Mouse (Mus musculus): ENCODE results near the gene Dmrtc2. TPM values are rescaled to one million over a fixed set of nuclear protein-coding genes. Genes with fewer than 3 reads are reported as not detected.
A peak's percentile ranks its signal among the peaks of the same experiment; 100 is the strongest.
"Not testable (repeated sequence)": the region's sequence is repeated elsewhere in the genome, so short reads cannot be mapped to it uniquely, and the experiment has no call there.

Gene Dmrtc2
- polyA plus RNA-seq (2015; fragmentation: Nextera tagmentation; extraction: Ambion mirVana), result not detected in 2 replicates

GRCm38 (mm10) chr7:24869532-24870165 is at the start of gene Dmrtc2, which contains the start of gene Lypd4:
Gene Dmrtc2, plus strand, starts transcription at chr7:24870057.
Gene Lypd4, minus strand, starts transcription at chr7:24869941.
- Histone ChIP-seq H3K36me3 (ENCODE audit: control insufficient read depth, insufficient read depth, low read length) (no peaks in the 10 kb centered on the region), H3K27ac (ENCODE audit: low read length) (no peak within 1 kb of the TSS), H3K27me3 (ENCODE audit: control insufficient read depth, insufficient read depth, low read length) (no peaks in the 10 kb centered on the region), H3K4me3 (replicated peaks; ENCODE audit: low read length) (no peak within 1 kb of the TSS), H3K4me2 (ENCODE audit: low read depth, low read length) (no peak within 1 kb of the TSS), H3K4me1 (ENCODE audit: control insufficient read depth, insufficient read depth, low read length) (no peaks in the 10 kb centered on the region), H3K9me3 (replicated peaks; ENCODE audit: control insufficient read depth, low read length) (no peaks in the 10 kb centered on the region; the same call in 1 of the 2 replicates), H3K9ac (ENCODE audit: low read length) (no peak within 1 kb of the TSS)
- 45% methylated on average over 41 of the region's 41 CpGs for WGBS
- 0 out of 2 replicates have a peak, but pooled peaks have one; percentile 3 for ATAC-seq (ENCODE audit: insufficient read depth, low FRiP score)

GRCm38 (mm10) chr7:24824452-24824851 is 45.4 kb upstream of the Dmrtc2 start:
- Histone ChIP-seq H3K36me3 (ENCODE audit: control insufficient read depth, insufficient read depth, low read length) (no peaks in the 10 kb centered on the region), H3K4me1 (ENCODE audit: control insufficient read depth, insufficient read depth, low read length) (no peaks in the 10 kb centered on the region), H3K27me3 (ENCODE audit: control insufficient read depth, insufficient read depth, low read length) (no peaks in the 10 kb centered on the region), H3K27ac (ENCODE audit: low read length) (no peak overlapping the region), H3K4me3 (replicated peaks; ENCODE audit: low read length) (no peak overlapping the region), H3K4me2 (ENCODE audit: low read depth, low read length) (no peak overlapping the region), H3K9me3 (replicated peaks; ENCODE audit: control insufficient read depth, low read length) (no peaks in the 10 kb centered on the region), H3K9ac (ENCODE audit: low read length) (no peak overlapping the region)
- WGBS, result 57% methylated on average over 7 of the region's 7 CpGs
- no peak for ATAC-seq (ENCODE audit: insufficient read depth, low FRiP score)

- 86% methylated on average over 4 of the region's 4 CpGs for WGBS
- no peak overlapping the region for H3K4me3 ChIP-seq (replicated peaks; ENCODE audit: low read length)
- H3K9ac ChIP-seq (ENCODE audit: low read length), result no peak overlapping the region
- no peaks in the 10 kb centered on the region for H3K9me3 ChIP-seq (replicated peaks; ENCODE audit: control insufficient read depth, low read length)
- no peak for ATAC-seq (ENCODE audit: insufficient read depth, low FRiP score)
- H3K4me1 ChIP-seq (ENCODE audit: control insufficient read depth, insufficient read depth, low read length), result no peaks in the 10 kb centered on the region
- H3K27me3 ChIP-seq (ENCODE audit: control insufficient read depth, insufficient read depth, low read length), result no peaks in the 10 kb centered on the region
- no peaks in the 10 kb centered on the region for H3K36me3 ChIP-seq (ENCODE audit: control insufficient read depth, insufficient read depth, low read length)
- H3K27ac ChIP-seq (ENCODE audit: low read length), result no peak overlapping the region
- H3K4me2 ChIP-seq (ENCODE audit: low read depth, low read length), result no peak overlapping the region
These were observed 42.7 kb upstream of the Dmrtc2 start for GRCm38 (mm10) chr7:24827181-24827580.

GRCm38 (mm10) chr7:24838732-24839409 is 31.0 kb upstream of the Dmrtc2 start:
- not testable (repeated sequence) for H3K9ac ChIP-seq (ENCODE audit: low read length); H3K4me3 ChIP-seq (replicated peaks; ENCODE audit: low read length); H3K4me1 ChIP-seq (ENCODE audit: control insufficient read depth, insufficient read depth, low read length); H3K4me2 ChIP-seq (ENCODE audit: low read depth, low read length); H3K27me3 ChIP-seq (ENCODE audit: control insufficient read depth, insufficient read depth, low read length); H3K36me3 ChIP-seq (ENCODE audit: control insufficient read depth, insufficient read depth, low read length); H3K27ac ChIP-seq (ENCODE audit: low read length); H3K9me3 ChIP-seq (replicated peaks; ENCODE audit: control insufficient read depth, low read length)
- WGBS, result 58% methylated on average over 12 of the region's 13 CpGs
- 0 out of 2 replicates have a peak, but pooled peaks have one; percentile 21 for ATAC-seq (ENCODE audit: insufficient read depth, low FRiP score)

- 81% methylated on average over 8 of the region's 8 CpGs for WGBS
- ATAC-seq (ENCODE audit: insufficient read depth, low FRiP score), result no peak
- Histone ChIP-seq H3K4me1 (ENCODE audit: control insufficient read depth, insufficient read depth, low read length) (no peaks in the 10 kb centered on the region), H3K9me3 (replicated peaks; ENCODE audit: control insufficient read depth, low read length) (no peaks in the 10 kb centered on the region), H3K27me3 (ENCODE audit: control insufficient read depth, insufficient read depth, low read length) (no peaks in the 10 kb centered on the region), H3K36me3 (ENCODE audit: control insufficient read depth, insufficient read depth, low read length) (no peaks in the 10 kb centered on the region), H3K4me2 (ENCODE audit: low read depth, low read length) (no peak overlapping the region), H3K27ac (ENCODE audit: low read length) (no peak overlapping the region), H3K4me3 (replicated peaks; ENCODE audit: low read length) (no peak overlapping the region), H3K9ac (ENCODE audit: low read length) (no peak overlapping the region)
These were observed 30.4 kb upstream of the Dmrtc2 start for GRCm38 (mm10) chr7:24839410-24839808.

- H3K9me3 ChIP-seq (replicated peaks; ENCODE audit: control insufficient read depth, low read length), result no peaks in the 10 kb centered on the region
- no peak overlapping the region for H3K4me2 ChIP-seq (ENCODE audit: low read depth, low read length)
- no peaks in the 10 kb centered on the region for H3K27me3 ChIP-seq (ENCODE audit: control insufficient read depth, insufficient read depth, low read length)
- ATAC-seq (ENCODE audit: insufficient read depth, low FRiP score), result no peak
- no peak overlapping the region for H3K4me3 ChIP-seq (replicated peaks; ENCODE audit: low read length)
- H3K36me3 ChIP-seq (ENCODE audit: control insufficient read depth, insufficient read depth, low read length), result no peaks in the 10 kb centered on the region
- H3K9ac ChIP-seq (ENCODE audit: low read length), result no peak overlapping the region
- WGBS, result 59% methylated on average over 3 of the region's 3 CpGs
- H3K27ac ChIP-seq (ENCODE audit: low read length), result no peak overlapping the region
- H3K4me1 ChIP-seq (ENCODE audit: control insufficient read depth, insufficient read depth, low read length), result no peaks in the 10 kb centered on the region
These were observed 29.5 kb upstream of the Dmrtc2 start for GRCm38 (mm10) chr7:24840331-24840730.

GRCm38 (mm10) chr7:24841009-24841408 is 28.8 kb upstream of the Dmrtc2 start:
- Histone ChIP-seq H3K27me3 (ENCODE audit: control insufficient read depth, insufficient read depth, low read length) (no peaks in the 10 kb centered on the region), H3K27ac (ENCODE audit: low read length) (no peak overlapping the region), H3K4me1 (ENCODE audit: control insufficient read depth, insufficient read depth, low read length) (no peaks in the 10 kb centered on the region), H3K9me3 (replicated peaks; ENCODE audit: control insufficient read depth, low read length) (no peaks in the 10 kb centered on the region), H3K9ac (ENCODE audit: low read length) (no peak overlapping the region), H3K36me3 (ENCODE audit: control insufficient read depth, insufficient read depth, low read length) (no peaks in the 10 kb centered on the region), H3K4me3 (replicated peaks; ENCODE audit: low read length) (no peak overlapping the region), H3K4me2 (ENCODE audit: low read depth, low read length) (no peak overlapping the region)
- no peak for ATAC-seq (ENCODE audit: insufficient read depth, low FRiP score)
- WGBS, result 80% methylated on average over 4 of the region's 4 CpGs

- H3K4me2 ChIP-seq (ENCODE audit: low read depth, low read length), result no peak overlapping the region
- H3K27me3 ChIP-seq (ENCODE audit: control insufficient read depth, insufficient read depth, low read length), result no peaks in the 10 kb centered on the region
- WGBS, result 35% methylated on average over 5 of the region's 5 CpGs
- no peaks in the 10 kb centered on the region for H3K36me3 ChIP-seq (ENCODE audit: control insufficient read depth, insufficient read depth, low read length)
- no peak overlapping the region for H3K4me3 ChIP-seq (replicated peaks; ENCODE audit: low read length)
- no peak for ATAC-seq (ENCODE audit: insufficient read depth, low FRiP score)
- no peaks in the 10 kb centered on the region for H3K4me1 ChIP-seq (ENCODE audit: control insufficient read depth, insufficient read depth, low read length)
- H3K9me3 ChIP-seq (replicated peaks; ENCODE audit: control insufficient read depth, low read length), result no peaks in the 10 kb centered on the region
- H3K9ac ChIP-seq (ENCODE audit: low read length), result no peak overlapping the region
- no peak overlapping the region for H3K27ac ChIP-seq (ENCODE audit: low read length)
These were observed 25.7 kb upstream of the Dmrtc2 start for GRCm38 (mm10) chr7:24844144-24844543.

- ATAC-seq (ENCODE audit: insufficient read depth, low FRiP score), result no peak
- no peak overlapping the region for H3K4me2 ChIP-seq (ENCODE audit: low read depth, low read length)
- no peak overlapping the region for H3K9ac ChIP-seq (ENCODE audit: low read length)
- no peaks in the 10 kb centered on the region for H3K36me3 ChIP-seq (ENCODE audit: control insufficient read depth, insufficient read depth, low read length)
- H3K27me3 ChIP-seq (ENCODE audit: control insufficient read depth, insufficient read depth, low read length), result no peaks in the 10 kb centered on the region
- no peak overlapping the region for H3K27ac ChIP-seq (ENCODE audit: low read length)
- WGBS, result 85% methylated on average over 9 of the region's 9 CpGs
- no peak overlapping the region for H3K4me3 ChIP-seq (replicated peaks; ENCODE audit: low read length)
- H3K4me1 ChIP-seq (ENCODE audit: control insufficient read depth, insufficient read depth, low read length), result no peaks in the 10 kb centered on the region
- no peaks in the 10 kb centered on the region for H3K9me3 ChIP-seq (replicated peaks; ENCODE audit: control insufficient read depth, low read length)
These were observed 24.7 kb upstream of the Dmrtc2 start for GRCm38 (mm10) chr7:24845181-24845580.
